Mouse (Mus musculus) embryo, embryonic 10.5 days (tissue): Measurements from ENCODE around the gene Bach2.

Experiments used
- DNase-seq: peaks from one replicate; pipeline ENCODE4 v3.0.0-alpha.2; 2015; ENCODE audit warnings: low spot score

Bach2 gene

GRCm38 (mm10) chr4:32238366-32238854 lies at the start of gene Bach2:
Gene Bach2, plus strand, starts transcription at chr4:32238804.
- peak; percentile 96 for DNase-seq

- no peak for DNase-seq
Observed at GRCm38 (mm10) chr4:32189416-32190036, 49.1 kb upstream of the Bach2 start.

GRCm38 (mm10) chr4:32190506-32190905 lies 48.1 kb upstream of the Bach2 start:
- DNase-seq = no peak

GRCm38 (mm10) chr4:32195945-32196921 lies 42.4 kb upstream of the Bach2 start:
- DNase-seq = peak; percentile 63

GRCm38 (mm10) chr4:32198031-32198430 lies 40.6 kb upstream of the Bach2 start:
- no peak for DNase-seq

- DNase-seq = no peak
Observed at GRCm38 (mm10) chr4:32198589-32198988, 40.0 kb upstream of the Bach2 start.

GRCm38 (mm10) chr4:32199156-32199555 lies 39.4 kb upstream of the Bach2 start:
- DNase-seq = no peak

GRCm38 (mm10) chr4:32201114-32201513 lies 37.5 kb upstream of the Bach2 start:
- DNase-seq = no peak

GRCm38 (mm10) chr4:32202362-32202761 lies 36.2 kb upstream of the Bach2 start:
- no peak for DNase-seq

GRCm38 (mm10) chr4:32204819-32205218 lies 33.8 kb upstream of the Bach2 start:
- no peak for DNase-seq

- no peak for DNase-seq
Observed at GRCm38 (mm10) chr4:32205825-32206224, 32.8 kb upstream of the Bach2 start.

GRCm38 (mm10) chr4:32209995-32210394 lies 28.6 kb upstream of the Bach2 start:
- DNase-seq = no peak

- no peak for DNase-seq
Observed at GRCm38 (mm10) chr4:32210424-32211184, 28.0 kb upstream of the Bach2 start.

GRCm38 (mm10) chr4:32212593-32212992 lies 26.0 kb upstream of the Bach2 start:
- no peak for DNase-seq

- DNase-seq = no peak
Observed at GRCm38 (mm10) chr4:32216466-32216865, 22.1 kb upstream of the Bach2 start.

GRCm38 (mm10) chr4:32217016-32217415 lies 21.6 kb upstream of the Bach2 start:
- DNase-seq = no peak

GRCm38 (mm10) chr4:32217593-32217992 lies 21.0 kb upstream of the Bach2 start:
- DNase-seq = no peak

- DNase-seq = no peak
Observed at GRCm38 (mm10) chr4:32218371-32218770, 20.2 kb upstream of the Bach2 start.

- peak; percentile 68 for DNase-seq
Observed at GRCm38 (mm10) chr4:32219428-32220128, 19.0 kb upstream of the Bach2 start.

- no peak for DNase-seq
Observed at GRCm38 (mm10) chr4:32220129-32220491, 18.5 kb upstream of the Bach2 start.

GRCm38 (mm10) chr4:32220961-32221360 lies 17.6 kb upstream of the Bach2 start:
- DNase-seq = no peak

- no peak for DNase-seq
Observed at GRCm38 (mm10) chr4:32223563-32223962, 15.0 kb upstream of the Bach2 start.
